Mouse (Mus musculus) ES-Bruce4 (cell line): ENCODE data around the gene Chchd3. TPM values are rescaled to one million over a fixed set of nuclear protein-coding genes. Genes with fewer than 3 reads are reported as not detected.

Experiments
- H3K27ac ChIP-seq: 2 replicates; pipeline ENCODE4 v1.5.1; 2012; ENCODE audit warnings: low read length, inconsistent platforms; ENCODE audit not compliant: insufficient read depth
- H3K27me3 ChIP-seq: 2 replicates; pipeline ENCODE4 v1.6.1; 2012; ENCODE audit warnings: mild to moderate bottlenecking, low read length, inconsistent platforms; ENCODE audit not compliant: control insufficient read depth, poor library complexity, insufficient read depth, severe bottlenecking
- H3K36me3 ChIP-seq: 2 replicates; pipeline ENCODE4 v1.6.1; 2012; ENCODE audit warnings: inconsistent platforms, mild to moderate bottlenecking, low read length, moderate library complexity; ENCODE audit not compliant: control insufficient read depth, poor library complexity, insufficient read depth, severe bottlenecking
- H3K4me1 ChIP-seq: one replicate; pipeline ENCODE4 v1.8.1; 2011; ENCODE audit warnings: low read length; ENCODE audit not compliant: control insufficient read depth, insufficient read depth
- H3K4me3 ChIP-seq: 2 replicates; pipeline ENCODE4 v1.5.1; 2011; ENCODE audit warnings: low read depth, mild to moderate bottlenecking, low read length
- H3K9ac ChIP-seq: 2 replicates; pipeline ENCODE4 v1.6.1; 2012; ENCODE audit warnings: low read depth, mild to moderate bottlenecking, inconsistent platforms; ENCODE audit not compliant: poor library complexity, severe bottlenecking
- H3K9me3 ChIP-seq: replicated peaks from 2 replicates; pipeline ENCODE4 v1.6.1; 2012; ENCODE audit warnings: mild to moderate bottlenecking, low read length, inconsistent platforms; ENCODE audit not compliant: control insufficient read depth, poor library complexity, insufficient read depth, severe bottlenecking
- CTCF ChIP-seq: IDR thresholded peaks from one replicate; pipeline ENCODE4 v1.8.1; 2011; ENCODE audit warnings: low read depth, low read length
- EP300 ChIP-seq: IDR thresholded peaks from 2 replicates; pipeline ENCODE4 v1.6.1; 2011; ENCODE audit warnings: low read depth, low read length; ENCODE audit not compliant: insufficient read depth
- POLR2A ChIP-seq: IDR thresholded peaks from one replicate; pipeline ENCODE4 v1.8.1; 2011; ENCODE audit warnings: low read length; ENCODE audit not compliant: insufficient read depth
- polyA plus RNA-seq: library from polyadenylated mRNA; stranded (reverse); fragments of >200 nt; gene quantifications from 2 replicates; pipeline ENCODE4 v1.2.4, GENCODE M21; 2011; ENCODE audit warnings: low read depth; ENCODE audit not compliant: missing spikeins, insufficient read depth, insufficient read length

The Chchd3 gene
- polyA plus RNA-seq, 1 experiment = 82.9 TPM

DNA sequence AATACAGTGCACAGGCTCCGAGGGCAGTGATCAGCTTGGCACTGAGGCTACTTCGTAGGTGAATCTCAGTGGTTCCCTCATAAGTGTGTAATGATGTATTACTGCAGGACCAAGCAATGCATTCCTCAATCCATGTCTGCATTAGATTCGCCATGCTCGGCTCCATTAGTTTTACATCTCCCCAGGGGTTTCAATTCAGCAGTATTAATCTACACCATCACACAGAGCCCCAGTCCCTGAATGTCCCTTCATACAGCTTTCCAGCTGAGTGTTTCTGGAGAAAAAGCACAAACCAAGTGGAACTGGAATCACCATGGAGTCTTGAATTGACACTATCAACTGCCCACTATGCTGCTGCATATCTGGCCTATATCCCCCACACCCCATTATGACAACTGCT lies 241.1 kb downstream of the Chchd3 start:
- H3K36me3 ChIP-seq = no peaks in the 10 kb centered on the region; the same call in 1 of the 2 replicates
- no peaks in the 10 kb centered on the region for H3K27me3 ChIP-seq
- H3K4me3 ChIP-seq = no peak overlapping the region
- H3K9me3 ChIP-seq = peaks cover 3% of the 10 kb centered on the region; the same call in 1 of the 2 replicates
- no peaks in the 10 kb centered on the region for H3K4me1 ChIP-seq
- H3K9ac ChIP-seq = no peak overlapping the region
- no peak overlapping the region for H3K27ac ChIP-seq
- no peak for TF ChIP-seq POLR2A
- no peak for TF ChIP-seq EP300
- no peak for TF ChIP-seq CTCF

DNA sequence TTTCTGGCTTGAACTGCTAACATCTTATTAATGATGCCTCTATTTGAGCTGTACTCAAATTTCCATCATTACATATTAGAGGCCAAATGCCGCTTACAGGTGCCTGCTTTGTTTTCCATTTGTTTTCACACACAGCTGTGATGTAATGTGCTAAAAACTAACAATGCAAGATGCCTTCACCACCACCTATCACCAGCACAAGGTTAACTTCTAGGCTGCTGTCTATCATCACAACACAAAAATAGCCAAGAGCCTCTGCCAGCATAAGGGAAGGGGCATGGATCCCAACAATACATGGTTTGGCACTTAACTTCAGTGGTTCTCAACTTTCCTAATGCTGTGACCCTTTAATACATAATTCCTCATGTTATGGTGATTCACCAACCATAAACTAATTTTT lies 251.3 kb downstream of the Chchd3 start:
- no peak for TF ChIP-seq CTCF
- TF ChIP-seq POLR2A = no peak
- TF ChIP-seq EP300 = no peak
- no peaks in the 10 kb centered on the region for H3K4me1 ChIP-seq
- H3K9ac ChIP-seq = no peak overlapping the region
- no peaks in the 10 kb centered on the region for H3K27me3 ChIP-seq
- no peak overlapping the region for H3K4me3 ChIP-seq
- H3K27ac ChIP-seq = no peak overlapping the region
- H3K9me3 ChIP-seq = no peaks in the 10 kb centered on the region
- H3K36me3 ChIP-seq = no peaks in the 10 kb centered on the region

DNA sequence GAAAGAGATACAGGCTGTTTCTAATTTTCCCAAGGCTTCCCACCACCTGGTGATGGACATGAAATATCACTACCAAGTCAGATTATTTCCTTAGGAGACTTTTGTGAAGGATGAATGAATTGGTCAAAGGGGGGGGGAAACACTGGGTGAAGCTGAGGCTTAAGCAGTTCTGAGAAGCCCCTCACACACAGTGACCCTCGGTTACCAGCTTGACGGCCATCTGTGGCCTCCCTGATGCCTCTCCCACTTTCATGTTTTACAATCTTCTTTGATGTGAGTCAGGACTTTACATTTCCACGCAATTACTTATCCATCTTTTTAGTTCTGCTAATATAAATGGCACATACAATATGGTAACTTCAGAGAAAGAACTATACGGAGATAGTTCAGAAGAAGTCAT lies 252.3 kb downstream of the Chchd3 start:
- H3K36me3 ChIP-seq = no peaks in the 10 kb centered on the region

DNA sequence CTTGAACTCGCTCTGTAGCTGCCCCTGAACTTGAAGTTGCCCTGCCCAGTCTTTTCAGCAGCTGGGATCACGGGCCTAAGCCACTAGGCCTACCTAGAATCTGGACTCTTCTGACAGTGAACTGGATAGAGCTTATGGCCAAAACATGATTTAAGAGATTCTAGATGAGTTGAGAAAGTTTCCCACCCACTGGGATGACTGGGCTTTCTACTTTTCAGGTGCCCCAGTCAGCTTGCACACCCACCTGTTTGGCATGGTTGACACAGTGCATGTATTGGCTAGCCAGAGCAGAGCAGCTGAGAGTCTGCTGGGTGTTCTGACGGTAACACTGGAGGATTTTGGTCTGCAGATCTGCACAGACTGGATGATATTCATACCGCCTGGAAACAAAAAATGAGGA lies 256.4 kb downstream of the Chchd3 start:
- TF ChIP-seq EP300 (no peak), CTCF (no peak), POLR2A (no peak)
- H3K9me3 ChIP-seq = no peaks in the 10 kb centered on the region
- H3K4me3 ChIP-seq = no peak overlapping the region
- no peak overlapping the region for H3K9ac ChIP-seq
- no peak overlapping the region for H3K27ac ChIP-seq
- no peaks in the 10 kb centered on the region for H3K27me3 ChIP-seq
- H3K4me1 ChIP-seq = no peaks in the 10 kb centered on the region
- H3K36me3 ChIP-seq = no peaks in the 10 kb centered on the region; the same call in 1 of the 2 replicates

More for the DNA sequence above, 252.3 kb downstream of the Chchd3 start:
- H3K27me3 ChIP-seq = no peaks in the 10 kb centered on the region
- no peak overlapping the region for H3K27ac ChIP-seq
- no peak overlapping the region for H3K4me3 ChIP-seq
- no peaks in the 10 kb centered on the region for H3K4me1 ChIP-seq
- TF ChIP-seq EP300 (no peak), POLR2A (no peak), CTCF (no peak)
- H3K9me3 ChIP-seq = no peaks in the 10 kb centered on the region
- H3K9ac ChIP-seq = no peak overlapping the region

DNA sequence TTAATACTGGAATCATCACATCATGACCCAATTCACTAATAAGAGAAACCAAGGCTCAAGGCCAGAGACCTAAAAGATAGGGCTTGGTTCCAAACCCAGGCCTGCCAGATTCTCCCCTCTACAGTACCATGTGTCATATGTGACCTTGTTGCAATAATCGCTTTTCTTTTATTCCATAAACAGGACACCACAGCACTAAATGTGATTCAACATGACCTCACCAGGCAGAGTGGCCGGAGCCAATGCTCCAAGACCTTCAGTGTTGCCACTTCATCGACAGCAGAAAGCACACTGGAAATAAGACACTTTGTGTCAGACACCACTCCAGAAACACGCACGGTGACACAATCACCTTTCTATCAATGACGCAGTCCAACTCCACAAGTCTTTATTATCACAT lies 258.3 kb downstream of the Chchd3 start:
- Histone ChIP-seq H3K36me3 (no peaks in the 10 kb centered on the region; the same call in 1 of the 2 replicates), H3K27me3 (no peaks in the 10 kb centered on the region), H3K9ac (no peak overlapping the region), H3K4me1 (no peaks in the 10 kb centered on the region), H3K27ac (no peak overlapping the region), H3K9me3 (no peaks in the 10 kb centered on the region), H3K4me3 (no peak overlapping the region)
- TF ChIP-seq CTCF = no peak
- TF ChIP-seq POLR2A = no peak
- no peak for TF ChIP-seq EP300

DNA sequence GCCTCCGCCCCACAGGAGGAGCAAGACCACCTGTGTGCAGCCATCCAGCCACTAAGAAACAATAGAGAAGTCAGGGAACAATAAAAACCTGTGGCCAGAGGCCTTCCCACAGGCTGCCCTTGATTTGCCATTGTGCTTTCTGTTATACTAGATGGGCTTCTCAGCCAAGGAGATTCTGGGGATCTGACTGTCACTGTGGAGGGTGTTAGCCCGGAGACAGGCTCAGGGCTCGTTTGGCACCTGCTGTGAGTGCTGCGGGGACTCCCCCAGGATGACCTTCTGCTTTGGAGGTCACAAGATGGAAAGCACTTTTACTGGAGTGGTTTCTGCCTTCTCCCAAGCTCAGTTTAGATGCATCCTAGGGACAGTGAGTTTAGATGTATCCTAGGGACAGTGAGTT lies 262.5 kb downstream of the Chchd3 start:
- Histone ChIP-seq H3K36me3 (peaks cover 3% of the 10 kb centered on the region), H3K4me3 (no peak overlapping the region), H3K9me3 (no peaks in the 10 kb centered on the region), H3K27me3 (no peaks in the 10 kb centered on the region), H3K9ac (no peak overlapping the region), H3K27ac (peak overlapping the region; percentile 48), H3K4me1 (no peaks in the 10 kb centered on the region)
- TF ChIP-seq EP300 (peak; percentile 88), POLR2A (no peak)
